Comparison of ENCODE assay signal across 8 mouse cellular contexts in the genomic region with DNA sequence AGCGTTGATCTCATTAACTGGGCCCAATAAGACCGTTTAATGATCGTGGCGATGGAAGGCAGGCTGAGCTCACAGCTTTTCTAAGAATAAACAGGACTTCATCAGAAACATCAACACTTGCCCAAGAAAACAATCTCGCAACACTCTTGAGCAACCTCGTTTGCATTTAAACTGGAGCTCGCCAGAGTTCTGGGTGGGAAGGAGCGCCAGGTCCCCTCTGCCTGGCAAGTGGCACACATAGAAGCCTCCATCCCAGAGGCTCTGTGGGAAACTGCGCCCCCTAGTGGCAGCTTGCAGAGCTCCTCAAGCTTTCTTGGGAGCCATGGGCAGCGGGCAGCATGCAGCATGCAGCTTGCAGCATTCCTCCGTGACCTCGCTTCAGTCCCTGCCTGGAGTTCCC.
DNase-seq lines count a peak whose midpoint lies in the region; ATAC-seq and TF ChIP-seq lines count a peak whose summit lies in the region.

No protein-coding gene starts in this region.

- H3K4me1 ChIP-seq in cortical plate, adult 2 months (ENCODE audit: control insufficient read depth, insufficient read depth, low read length), result peaks cover 7% of the 10 kb centered on the region

- no peak for TF ChIP-seq POLR2A in cortical plate, adult 2 months (IDR thresholded peaks at IDR 0.05; ENCODE audit: extremely low read depth, insufficient read depth, low read length)

- ATAC-seq in megakaryocyte-erythroid progenitor cell, adult 5-6 weeks (replicated peaks; ENCODE audit: low FRiP score, low TSS enrichment, poor library complexity, severe bottlenecking), result peak; percentile 71

- no peak overlapping the region for H3K27ac ChIP-seq in cortical plate, adult 2 months (ENCODE audit: insufficient read depth, low read length)

- intact Hi-C loops in gastrocnemius, postnatal 14 days (cut with DNase I; ENCODE audit: low total_unique reads), result loop anchor here (2.0 to 5.0 kb wide), 2 partner anchors 71 to 160 kb away; a partner anchor contains a TSS

- TF ChIP-seq CTCF in cortical plate, adult 2 months (IDR thresholded peaks at IDR 0.05; ENCODE audit: extremely low read depth, insufficient read depth, low read length), result peak; percentile 79

- peak; percentile 99 for DNase-seq in adipocyte (ENCODE audit: low spot score)
- DNase-seq in gastrocnemius, postnatal 14 days, result peak; percentile 93
- DNase-seq in induced T-regulatory cell, adult 2 months (ENCODE audit: low read depth), result peak; percentile 82
- DNase-seq in left cerebral cortex, adult 9 months (ENCODE audit: low spot score in 2 of 2), result peak; percentile 49 to 88
- DNase-seq in right cerebral cortex, postnatal 14 days, result peak; percentile 97
- DNase-seq in urinary bladder, postnatal 25 days (ENCODE audit: low spot score), result peak; percentile 96

- H3K4me3 ChIP-seq in cortical plate, adult 2 months (ENCODE audit: insufficient read depth, low read length), result no peak overlapping the region
